Mouse (Mus musculus) cerebellum, adult 2 months (tissue): ENCODE results near the gene Dpp4. TPM values are rescaled to one million over a fixed set of nuclear protein-coding genes. Genes with fewer than 3 reads are reported as not detected.

Experiments
- DNase-seq, 2 experiments: peaks; one replicate each; pipeline ENCODE4 v3.0.0; 2021
- H3K27ac ChIP-seq: fragments of 200-500 bp; 2 replicates; pipeline ENCODE4 v1.5.1; 2012; ENCODE audit warnings: low read length, control low read depth, inconsistent platforms; ENCODE audit not compliant: insufficient read depth
- H3K27me3 ChIP-seq: fragments of 200-500 bp; 2 replicates; pipeline ENCODE4 v1.6.1; 2012; ENCODE audit warnings: inconsistent platforms, mild to moderate bottlenecking, low read length, moderate library complexity; ENCODE audit not compliant: control insufficient read depth, insufficient read depth
- H3K4me1 ChIP-seq: fragments of 200-500 bp; 2 replicates; pipeline ENCODE4 v1.6.1; 2011; ENCODE audit warnings: low read length; ENCODE audit not compliant: control insufficient read depth, insufficient read depth
- H3K4me3 ChIP-seq: fragments of 200-500 bp; replicated peaks from 2 replicates; pipeline ENCODE3; 2011; ENCODE audit warnings: mild to moderate bottlenecking, low read depth, low read length, control low read depth; ENCODE audit not compliant: insufficient read depth
- CTCF ChIP-seq: fragments of 200-500 bp; IDR thresholded peaks from 2 replicates; pipeline ENCODE4 v1.5.1; 2011; ENCODE audit warnings: low read depth, mild to moderate bottlenecking, control low read depth, low read length, moderate library complexity, borderline replicate concordance; ENCODE audit not compliant: insufficient read depth
- POLR2A ChIP-seq: fragments of 200-500 bp; IDR thresholded peaks from 2 replicates; pipeline ENCODE4 v1.6.1; 2011; ENCODE audit warnings: low read length, control low read depth, borderline replicate concordance; ENCODE audit not compliant: insufficient read depth
- WGBS: fragments of 180-500 bp; shearing (Covaris S2); methylation state at CpG from one replicate; pipeline ENCODE4 v1.1.7; 2018; 5-methylcytosine and 5-hydroxymethylcytosine counted together
- polyA plus RNA-seq: library from polyadenylated mRNA; depleted of rRNA; stranded (reverse); fragments of >200 nt; gene quantifications from 2 replicates; pipeline ENCODE4 v1.2.3, GENCODE M21; 2012

Gene Dpp4
- polyA plus RNA-seq, 1 experiment, result 0.85 TPM

DNA sequence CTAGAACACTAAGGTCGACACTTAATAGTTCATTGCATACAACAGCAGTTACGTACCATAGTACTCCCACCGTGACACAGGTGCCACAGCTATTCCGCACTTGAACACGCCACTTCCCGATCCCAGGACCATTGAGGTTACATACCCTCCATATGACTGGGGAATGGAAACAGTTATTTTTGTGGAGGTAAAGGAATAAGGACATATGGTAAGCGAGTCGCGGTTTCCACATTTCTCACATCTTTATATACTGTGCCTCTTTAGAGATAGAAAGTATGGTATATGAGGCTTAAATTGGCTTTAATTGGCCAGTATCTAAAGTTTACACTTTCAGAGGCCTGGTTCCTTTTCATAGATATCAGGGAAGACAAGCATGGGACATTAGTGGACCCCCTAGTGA, 64.3 kb downstream of the Dpp4 start:
- Histone ChIP-seq H3K27ac (no peak overlapping the region), H3K4me1 (no peaks in the 10 kb centered on the region), H3K27me3 (no peaks in the 10 kb centered on the region), H3K4me3 (no peak overlapping the region)
- DNase-seq, result no peak
- TF ChIP-seq POLR2A (no peak), CTCF (no peak)
- WGBS, result 96% methylated on average over 9 of the region's 9 CpGs

DNA sequence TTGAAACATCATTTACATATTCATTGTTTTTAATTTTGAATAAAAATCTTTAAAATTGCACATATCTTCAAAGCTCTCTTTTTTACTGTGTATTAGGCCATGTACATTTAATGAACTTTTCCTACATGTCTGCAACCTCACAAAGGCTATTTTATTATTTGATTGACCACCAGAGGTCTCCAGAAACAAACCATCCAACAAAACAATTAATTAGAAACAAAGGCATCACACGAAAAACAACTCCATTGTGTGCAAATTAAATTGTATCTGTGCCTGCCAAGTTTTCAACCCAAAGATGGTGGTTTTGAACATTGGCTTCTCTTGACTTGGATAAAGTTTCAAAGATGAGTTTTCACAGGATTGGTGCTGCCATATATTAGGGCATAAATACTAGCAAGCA, 65.3 kb downstream of the Dpp4 start:
- Histone ChIP-seq H3K27me3 (no peaks in the 10 kb centered on the region), H3K27ac (no peak overlapping the region), H3K4me3 (no peak overlapping the region), H3K4me1 (no peaks in the 10 kb centered on the region)
- TF ChIP-seq CTCF (no peak), POLR2A (no peak)
- no peak for DNase-seq
- 16% methylated on average over 1 of the region's 1 CpGs for WGBS

DNA sequence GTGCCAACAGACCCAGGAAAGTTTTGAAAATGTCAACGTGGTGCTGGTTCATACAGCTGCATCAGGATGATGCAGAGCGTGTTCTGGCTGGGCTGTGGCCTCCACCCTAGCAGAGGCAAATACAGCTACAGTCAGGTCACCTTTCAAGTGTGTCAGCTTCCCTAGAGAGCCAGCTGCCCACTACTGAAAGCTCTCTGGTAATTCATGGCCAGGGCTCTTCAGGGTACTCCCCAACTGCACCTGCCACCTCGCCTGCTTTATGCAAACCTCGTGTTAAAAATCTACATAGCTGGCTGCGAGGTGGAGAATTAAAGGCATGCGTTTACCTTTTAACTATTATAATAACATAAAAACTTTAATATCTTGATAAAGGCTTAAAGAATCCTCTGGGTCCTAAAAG, 67.7 kb downstream of the Dpp4 start:
- 71% methylated on average over 6 of the region's 6 CpGs for WGBS
- Histone ChIP-seq H3K4me3 (no peak overlapping the region), H3K27ac (no peak overlapping the region), H3K27me3 (no peaks in the 10 kb centered on the region), H3K4me1 (no peaks in the 10 kb centered on the region)
- DNase-seq, result no peak
- TF ChIP-seq CTCF (no peak), POLR2A (no peak)

DNA sequence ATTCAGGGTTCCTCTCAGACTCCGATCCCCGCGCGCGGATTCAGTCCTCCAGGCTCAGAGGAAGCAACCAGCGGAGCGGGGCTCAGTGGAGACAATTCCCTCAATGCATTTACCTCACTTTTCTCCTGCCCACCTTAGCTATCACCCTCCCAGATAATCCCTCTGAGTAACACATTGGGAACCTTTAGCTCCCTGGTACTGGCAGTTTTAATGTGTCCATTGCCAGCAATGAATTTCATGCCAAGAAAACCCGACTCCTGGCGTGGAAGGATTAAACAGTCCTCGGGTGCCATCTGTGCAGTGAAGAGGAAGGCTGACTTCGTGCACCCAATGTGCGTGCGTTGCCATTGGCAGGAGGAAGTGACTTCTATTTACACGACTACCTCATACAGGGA, 70.3 kb downstream of the Dpp4 start:
- TF ChIP-seq CTCF, result no peak
- no peak for TF ChIP-seq POLR2A
- no peaks in the 10 kb centered on the region for H3K4me1 ChIP-seq
- peak; percentile 77 to 86 for DNase-seq
- H3K27ac ChIP-seq, result no peak overlapping the region
- WGBS, result 6% methylated on average over 14 of the region's 14 CpGs
- peak overlapping the region; percentile 32 for H3K4me3 ChIP-seq
- H3K27me3 ChIP-seq, result no peaks in the 10 kb centered on the region

DNA sequence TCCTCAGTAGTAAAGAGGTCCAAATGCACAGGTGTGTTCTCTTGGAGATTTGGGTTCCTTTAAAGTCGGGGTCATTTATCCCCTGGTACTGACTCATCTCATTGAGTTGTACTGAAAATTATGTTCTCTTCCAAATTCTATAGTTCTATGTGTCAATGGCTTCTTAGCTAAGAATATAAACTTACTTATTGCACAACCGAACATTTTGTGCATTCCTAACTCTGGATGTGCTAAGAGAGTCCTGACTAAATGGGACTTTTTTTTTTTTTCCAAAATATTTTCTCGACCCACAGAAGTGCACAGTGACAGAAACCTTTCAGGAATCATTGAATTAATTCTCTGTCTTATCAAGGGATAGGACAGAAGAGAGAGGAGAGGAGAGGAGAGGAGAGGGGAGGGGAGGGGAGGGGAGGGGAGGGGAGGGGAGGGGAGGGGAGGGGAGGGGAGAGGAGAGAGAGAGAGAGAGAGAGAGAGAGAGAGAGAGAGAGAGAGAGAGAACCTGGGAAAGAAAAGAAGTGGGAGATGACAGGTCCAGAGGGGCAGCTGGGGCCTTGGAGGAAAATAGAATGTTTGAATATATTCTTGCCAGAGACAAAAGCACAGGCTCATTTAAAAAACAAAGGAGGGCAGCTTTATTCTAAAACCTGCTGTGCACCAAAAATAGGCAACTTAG, 70.8 kb downstream of the Dpp4 start:
- no peak for DNase-seq
- peak overlapping the region; percentile 32 for H3K4me3 ChIP-seq
- no peaks in the 10 kb centered on the region for H3K27me3 ChIP-seq
- WGBS, result 70% methylated on average over 3 of the region's 3 CpGs
- H3K27ac ChIP-seq, result no peak overlapping the region
- TF ChIP-seq POLR2A, result no peak
- no peak for TF ChIP-seq CTCF
- no peaks in the 10 kb centered on the region for H3K4me1 ChIP-seq

DNA sequence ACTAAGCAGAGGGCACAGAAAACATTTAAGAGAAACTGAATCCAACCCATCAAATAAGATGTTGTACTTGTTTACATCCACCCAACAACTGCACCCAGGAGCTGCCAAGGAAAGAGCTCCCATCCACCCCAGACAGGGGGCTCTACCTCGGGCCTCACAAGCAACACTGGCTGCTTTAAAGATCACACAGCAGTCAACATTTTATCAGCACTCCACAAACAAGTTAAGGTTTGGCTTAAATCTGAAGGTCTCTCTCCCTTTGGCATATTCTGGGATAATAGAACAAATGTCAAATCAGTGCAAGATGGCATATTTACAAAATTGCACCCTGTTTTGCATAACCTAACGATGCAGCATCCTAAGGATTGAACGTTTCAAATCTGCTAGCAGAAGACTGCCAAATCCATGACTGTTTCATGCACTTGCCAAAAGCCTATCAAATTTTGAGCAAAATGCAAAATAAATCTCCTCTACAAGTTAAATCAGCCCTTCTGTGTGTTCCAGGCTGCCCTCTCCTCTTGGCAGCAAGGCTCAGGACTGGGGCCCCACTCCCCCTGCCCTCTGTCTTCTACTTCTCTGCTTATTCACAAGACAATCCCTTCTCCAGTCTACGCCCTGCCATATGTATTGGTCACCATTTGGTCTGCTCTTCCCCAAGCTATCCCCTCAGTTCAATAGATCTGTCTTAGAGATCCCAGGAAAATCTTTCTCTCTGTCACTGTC, 72.6 kb downstream of the Dpp4 start:
- no peak for DNase-seq
- Histone ChIP-seq H3K27me3 (no peaks in the 10 kb centered on the region), H3K4me3 (no peak overlapping the region), H3K4me1 (no peaks in the 10 kb centered on the region), H3K27ac (no peak overlapping the region)
- no peak for TF ChIP-seq CTCF
- no peak for TF ChIP-seq POLR2A
- WGBS, result 33% methylated on average over 4 of the region's 4 CpGs

DNA sequence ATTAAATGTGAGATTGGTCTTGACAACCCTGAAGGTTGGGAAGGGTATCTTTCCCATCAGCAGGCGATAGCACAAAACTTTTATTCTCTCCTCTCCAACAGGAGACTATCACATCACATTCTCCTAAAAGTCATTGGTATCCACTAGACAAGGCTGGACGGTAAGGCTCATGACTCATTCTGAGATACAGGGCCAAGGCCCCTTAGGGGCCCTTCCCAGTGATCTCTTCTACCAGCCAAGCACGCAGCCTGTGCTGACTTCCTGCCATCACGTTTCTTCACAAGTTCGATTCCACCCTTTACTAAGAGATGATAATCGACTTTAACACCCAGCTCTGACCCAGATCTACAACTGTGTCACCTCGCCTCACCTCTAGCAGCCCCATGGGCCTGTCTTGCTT, 74.9 kb downstream of the Dpp4 start:
- no peak overlapping the region for H3K27ac ChIP-seq
- TF ChIP-seq POLR2A, result no peak
- no peak for TF ChIP-seq CTCF
- no peak for DNase-seq
- no peaks in the 10 kb centered on the region for H3K27me3 ChIP-seq
- 58% methylated on average over 7 of the region's 7 CpGs for WGBS
- H3K4me1 ChIP-seq, result no peaks in the 10 kb centered on the region
- H3K4me3 ChIP-seq, result no peak overlapping the region
